Mouse (Mus musculus): ENCODE measurements around the gene Cdk11b. TPM values are rescaled to one million over a fixed set of nuclear protein-coding genes. Genes with fewer than 3 reads are reported as not detected.

Gene Cdk11b
- total RNA-seq, 2 experiments from 2014 or later, result 46.8 to 56.0 TPM

DNA sequence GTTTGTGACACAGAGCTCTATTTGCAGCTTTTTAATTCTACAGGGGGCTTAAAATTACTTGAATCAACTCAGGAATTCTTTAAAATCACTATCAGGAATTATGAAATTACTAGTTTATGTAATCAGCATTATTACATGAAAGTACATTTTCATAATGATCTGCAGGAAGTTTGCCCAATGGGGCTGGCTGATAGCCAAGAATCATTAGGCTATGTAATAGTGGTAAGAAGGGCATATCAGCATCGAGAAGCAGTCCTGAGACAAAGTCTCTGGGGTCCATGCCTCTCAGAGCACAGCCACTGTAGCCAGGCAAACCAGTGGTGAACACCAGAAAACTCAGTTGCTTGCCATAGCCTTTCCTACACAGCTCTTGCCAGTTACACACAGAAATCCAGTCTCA lies 30.9 kb upstream of the Cdk11b start:
- TF ChIP-seq CTCF (IDR thresholded peaks at IDR 0.05), result no peak
- DNase-seq (ENCODE audit: extremely low spot score in 1 of 2, low spot score in 2 of 2), result no peak
- H3K27ac ChIP-seq, result no peak overlapping the region
- H3K4me3 ChIP-seq, result no peak overlapping the region
- intact Hi-C loops (cut with DNase I), result no loop called here

DNA sequence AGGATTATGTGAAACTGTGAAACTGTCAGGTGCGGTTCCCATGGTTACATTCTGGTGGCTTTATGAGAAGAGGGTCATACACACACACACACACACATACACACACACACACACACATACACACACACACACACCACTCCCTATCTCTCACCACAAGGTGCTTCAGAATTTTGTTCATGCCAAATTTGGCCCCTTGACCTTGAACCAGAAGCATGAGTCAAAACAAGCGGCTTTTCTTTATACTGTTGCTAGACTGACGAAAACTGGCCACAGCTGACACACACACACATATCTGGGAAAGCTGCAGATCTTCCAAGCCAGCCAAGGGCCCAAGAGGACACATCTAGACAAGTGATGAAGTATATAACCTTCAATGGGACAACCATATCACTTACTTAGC lies 28.9 kb upstream of the Cdk11b start:
- no peak overlapping the region for H3K4me3 ChIP-seq
- no peak for DNase-seq (ENCODE audit: extremely low spot score in 1 of 2, low spot score in 2 of 2)
- intact Hi-C loops (cut with DNase I), result no loop called here
- H3K27ac ChIP-seq, result no peak overlapping the region
- TF ChIP-seq CTCF (IDR thresholded peaks at IDR 0.05), result no peak

DNA sequence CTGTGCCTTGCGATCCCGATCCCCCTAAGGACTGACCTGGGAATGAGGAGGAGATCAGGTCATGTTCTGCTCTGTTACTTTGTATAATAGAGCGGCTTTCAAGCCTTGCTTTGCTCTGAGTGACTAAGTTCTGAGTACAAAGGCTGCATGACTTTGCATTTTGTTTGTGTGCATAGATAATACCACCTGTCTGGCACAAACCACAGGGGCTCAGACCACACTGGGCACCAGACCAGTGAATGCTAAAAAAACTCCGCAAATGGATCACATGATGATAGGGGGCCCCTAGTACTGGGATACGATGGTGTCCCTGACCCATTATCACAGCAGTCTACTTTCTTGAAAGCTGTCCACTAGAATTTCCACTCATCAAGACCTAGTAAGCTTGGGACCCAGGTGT lies 28.0 kb upstream of the Cdk11b start:
- no peak for DNase-seq (ENCODE audit: extremely low spot score in 1 of 2, low spot score in 2 of 2)
- no peak for TF ChIP-seq CTCF (IDR thresholded peaks at IDR 0.05)
- Histone ChIP-seq H3K27ac (no peak overlapping the region), H3K4me3 (no peak overlapping the region)
- intact Hi-C loops (cut with DNase I), result no loop called here

DNA sequence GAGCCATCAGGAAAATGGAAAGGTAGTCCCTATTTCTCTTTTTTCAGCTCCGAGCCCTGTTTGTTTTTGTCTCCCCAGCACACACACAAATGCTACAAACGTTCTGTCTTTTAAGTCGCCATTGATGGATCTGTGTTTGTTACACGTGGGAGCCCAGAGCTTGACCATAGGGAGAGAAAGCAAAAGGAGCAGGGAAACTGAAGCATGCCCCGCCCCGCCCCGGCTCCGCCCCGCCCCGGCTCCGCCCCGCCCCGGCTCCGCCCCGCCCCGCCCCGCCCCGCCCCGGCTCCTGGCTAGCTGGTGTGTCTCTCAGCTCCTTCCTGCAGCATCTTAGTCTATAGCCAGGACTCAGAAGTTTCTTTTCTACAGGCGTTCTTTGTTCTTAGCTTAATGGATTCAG lies 26.1 kb upstream of the Cdk11b start:
- H3K4me3 ChIP-seq, result no peak overlapping the region
- no peak overlapping the region for H3K27ac ChIP-seq
- intact Hi-C loops (cut with DNase I), result no loop called here
- no peak for DNase-seq (ENCODE audit: extremely low spot score in 1 of 2, low spot score in 2 of 2)
- no peak for TF ChIP-seq CTCF (IDR thresholded peaks at IDR 0.05)

DNA sequence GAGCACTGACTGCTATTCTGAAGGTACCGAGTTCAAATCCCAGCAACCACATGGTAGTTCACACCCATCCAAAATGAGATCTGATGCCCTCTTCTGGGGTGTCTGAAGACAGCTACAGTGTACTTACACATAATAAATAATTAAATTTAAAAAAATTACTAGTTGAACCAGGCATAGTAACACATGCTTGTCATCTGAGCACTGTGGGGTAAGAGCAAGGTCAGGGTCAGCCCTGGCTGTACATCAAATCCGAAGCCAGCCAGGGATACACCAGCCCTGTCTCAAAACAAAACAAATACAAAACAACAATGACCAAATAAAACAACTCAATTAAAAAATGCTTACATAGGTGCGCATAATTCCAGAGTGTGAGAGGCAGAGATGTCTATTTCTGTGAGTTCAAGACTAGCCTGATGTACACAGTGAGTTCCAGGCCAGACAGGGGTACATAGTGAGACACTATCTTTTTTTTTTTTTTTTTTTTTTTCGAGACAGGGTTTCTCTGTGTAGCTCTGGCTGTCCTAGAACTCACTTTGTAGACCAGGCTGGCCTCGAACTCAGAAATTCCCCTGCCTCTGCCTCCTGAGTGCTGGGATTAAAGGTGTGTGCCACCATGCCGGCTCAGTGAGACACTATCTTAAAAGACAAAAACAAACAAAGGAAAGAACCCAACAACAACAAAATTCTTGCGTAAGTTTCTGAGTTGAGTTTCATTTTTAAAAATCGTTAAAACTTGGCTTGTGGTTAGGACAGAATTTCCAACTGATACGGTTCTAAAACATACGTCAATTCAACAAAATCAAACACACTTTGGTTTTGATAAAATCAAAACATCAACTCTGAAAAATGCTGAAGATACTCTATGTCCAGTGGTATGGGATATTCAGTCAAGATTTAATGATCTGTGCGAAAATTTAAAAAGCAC lies 24.5 kb upstream of the Cdk11b start:
- Histone ChIP-seq H3K27ac (peak overlapping the region; percentile 99; the same call in 1 of the 2 replicates), H3K4me3 (peak overlapping the region; percentile 69)
- DNase-seq (ENCODE audit: extremely low spot score in 1 of 2, low spot score in 2 of 2), result no peak
- TF ChIP-seq CTCF (IDR thresholded peaks at IDR 0.05), result no peak; the same call in 1 of the 2 replicates
- intact Hi-C loops (cut with DNase I), result no loop called here

DNA sequence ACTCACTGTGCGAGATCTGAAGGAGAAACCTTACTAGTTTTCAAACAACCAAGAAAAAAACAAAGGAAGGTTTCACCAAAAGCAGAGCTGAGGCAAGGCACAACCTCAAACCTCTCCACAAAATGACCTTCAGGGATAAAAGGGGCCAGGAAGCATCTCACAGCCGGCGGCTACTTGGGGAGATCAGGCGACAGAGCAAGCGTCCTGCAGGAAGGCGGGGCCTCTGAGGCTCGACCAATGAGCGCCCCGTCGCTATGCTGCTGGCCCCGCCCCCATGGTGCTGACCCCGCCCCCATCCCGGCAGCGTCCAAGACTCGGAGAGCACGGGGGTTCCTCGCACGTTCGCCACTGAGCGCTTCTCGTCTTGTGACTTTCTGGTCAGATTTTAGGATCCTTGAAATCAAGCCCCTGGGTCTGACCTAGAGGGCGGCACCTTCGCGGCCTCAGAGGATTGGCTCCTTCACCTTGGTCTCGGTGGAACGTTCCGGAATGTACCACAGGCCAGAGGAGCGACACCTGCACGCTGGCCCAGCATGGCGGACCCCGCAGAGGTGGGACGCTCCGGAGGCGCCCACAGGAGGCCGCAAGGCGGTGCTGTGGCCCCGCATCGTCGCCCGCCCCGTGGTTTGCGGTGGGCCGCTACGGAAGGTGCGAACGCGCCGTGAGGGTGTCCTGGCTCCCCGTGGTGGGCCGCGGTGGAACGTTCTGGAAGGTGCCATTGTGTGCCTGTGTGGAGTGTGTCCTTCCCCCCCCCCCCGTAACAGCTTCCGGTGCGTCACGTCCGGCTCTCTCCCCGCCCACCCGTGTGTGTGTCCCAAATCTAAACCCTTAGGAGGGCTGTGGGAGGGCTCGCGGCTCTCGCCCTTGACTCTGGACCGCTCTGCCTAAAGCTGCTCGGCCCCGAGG lies 23.3 kb upstream of the Cdk11b start, which contains the start of gene Slc35e2:
Gene Slc35e2 (plus strand): TSS at position 326 of the 906 bp plus-strand sequence.
- Histone ChIP-seq H3K4me3 (peak within 1 kb of the TSS; percentile 69), H3K27ac (peak within 1 kb of the TSS; percentile 99)
- DNase-seq (ENCODE audit: extremely low spot score in 1 of 2, low spot score in 2 of 2), result peak; percentile 87 to 91
- intact Hi-C loops (cut with DNase I), result no loop called here
- peak; percentile 22 for TF ChIP-seq CTCF (IDR thresholded peaks at IDR 0.05)

DNA sequence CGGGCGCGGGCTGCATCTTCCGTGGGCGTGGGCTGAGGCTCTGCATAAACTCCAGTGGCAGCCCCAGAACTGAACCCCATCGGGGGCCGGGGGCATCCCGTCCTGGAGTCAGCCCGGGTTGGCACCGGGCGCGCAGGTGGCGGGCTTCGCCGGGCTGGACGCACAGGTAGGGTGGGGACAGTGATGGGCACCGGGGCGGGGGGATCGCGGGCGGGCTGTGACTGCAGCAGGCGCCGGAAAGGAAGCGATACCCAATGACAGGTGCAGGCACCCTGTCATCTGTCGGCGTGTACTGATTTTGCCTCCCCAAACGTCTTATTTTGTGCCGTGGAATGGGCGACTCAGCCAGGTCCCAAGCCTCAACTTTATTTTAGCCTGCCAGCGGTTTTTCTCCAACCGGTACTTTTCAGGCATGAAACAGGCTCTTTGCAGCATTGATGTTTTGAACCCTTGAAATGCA lies 22.6 kb upstream of the Cdk11b start:
- Histone ChIP-seq H3K4me3 (peak overlapping the region; percentile 69), H3K27ac (peak overlapping the region; percentile 99)
- TF ChIP-seq CTCF (IDR thresholded peaks at IDR 0.05), result no peak
- no peak for DNase-seq (ENCODE audit: extremely low spot score in 1 of 2, low spot score in 2 of 2)
- intact Hi-C loops (cut with DNase I), result no loop called here

DNA sequence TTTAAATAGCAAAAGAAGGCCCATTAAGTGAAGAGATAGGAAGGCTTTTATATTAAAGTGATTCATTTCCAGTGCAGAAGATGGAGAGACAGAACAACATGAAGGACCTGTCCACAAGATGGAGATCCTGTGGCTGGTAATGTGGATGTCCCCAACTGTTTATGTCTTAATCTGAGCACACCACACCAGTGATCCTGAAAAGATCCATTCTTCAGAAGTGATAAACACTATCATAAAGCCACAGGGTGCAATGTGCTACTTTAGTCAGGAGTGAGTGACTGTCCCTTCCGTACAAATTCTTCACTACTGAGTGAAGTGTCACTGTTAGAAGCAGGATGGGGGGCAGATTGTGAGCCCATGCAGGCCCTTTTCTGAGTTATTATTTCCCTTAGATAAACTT lies 21.9 kb upstream of the Cdk11b start:
- intact Hi-C loops (cut with DNase I), result no loop called here
- Histone ChIP-seq H3K27ac (no peak overlapping the region), H3K4me3 (peak overlapping the region; percentile 69)
- DNase-seq (ENCODE audit: extremely low spot score in 1 of 2, low spot score in 2 of 2), result no peak
- TF ChIP-seq CTCF (IDR thresholded peaks at IDR 0.05), result no peak

DNA sequence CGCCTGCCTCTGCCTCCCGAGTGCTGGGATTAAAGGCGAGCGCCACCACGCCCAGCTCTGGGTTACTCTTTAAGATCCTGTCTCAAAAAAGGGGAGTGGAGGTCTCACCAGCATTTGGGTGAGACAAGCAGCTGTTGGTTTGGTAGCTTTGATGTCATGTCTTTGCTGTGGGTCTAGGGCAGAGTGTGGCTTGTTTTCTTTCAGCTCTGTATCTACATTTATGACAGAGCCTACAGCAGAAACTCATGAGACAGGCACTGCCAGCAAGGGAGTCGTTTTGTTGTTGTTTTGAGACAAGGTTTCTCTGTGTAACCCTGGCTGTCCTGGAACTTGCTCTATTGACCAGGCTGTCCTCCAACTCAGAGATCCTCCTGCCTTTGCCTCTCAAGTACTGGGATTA lies 20.9 kb upstream of the Cdk11b start:
- no peak overlapping the region for H3K4me3 ChIP-seq
- intact Hi-C loops (cut with DNase I), result no loop called here
- no peak for DNase-seq (ENCODE audit: extremely low spot score in 1 of 2, low spot score in 2 of 2)
- TF ChIP-seq CTCF (IDR thresholded peaks at IDR 0.05), result no peak
- H3K27ac ChIP-seq, result no peak overlapping the region

DNA sequence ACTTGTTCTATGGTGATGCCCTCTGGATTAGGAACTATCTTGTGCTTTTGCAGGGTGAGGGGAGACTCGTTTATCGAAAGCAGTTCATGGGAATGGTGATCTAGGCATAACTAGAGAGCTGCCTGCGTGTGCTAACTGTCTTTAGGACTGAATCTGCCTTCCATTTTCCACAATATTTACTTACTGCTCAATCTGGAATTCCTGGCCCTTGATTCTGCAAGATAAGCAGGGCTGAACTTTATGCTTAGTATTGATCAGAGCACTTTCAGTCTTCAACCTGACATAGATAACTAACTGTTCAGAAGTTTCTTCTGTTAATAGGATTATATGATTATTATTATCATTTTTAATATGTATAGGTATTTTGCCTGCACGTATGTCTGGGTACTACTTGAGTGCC lies 19.5 kb upstream of the Cdk11b start:
- no peak overlapping the region for H3K27ac ChIP-seq
- no peak for DNase-seq (ENCODE audit: extremely low spot score in 1 of 2, low spot score in 2 of 2)
- no peak overlapping the region for H3K4me3 ChIP-seq
- TF ChIP-seq CTCF (IDR thresholded peaks at IDR 0.05), result no peak
- intact Hi-C loops (cut with DNase I), result no loop called here

DNA sequence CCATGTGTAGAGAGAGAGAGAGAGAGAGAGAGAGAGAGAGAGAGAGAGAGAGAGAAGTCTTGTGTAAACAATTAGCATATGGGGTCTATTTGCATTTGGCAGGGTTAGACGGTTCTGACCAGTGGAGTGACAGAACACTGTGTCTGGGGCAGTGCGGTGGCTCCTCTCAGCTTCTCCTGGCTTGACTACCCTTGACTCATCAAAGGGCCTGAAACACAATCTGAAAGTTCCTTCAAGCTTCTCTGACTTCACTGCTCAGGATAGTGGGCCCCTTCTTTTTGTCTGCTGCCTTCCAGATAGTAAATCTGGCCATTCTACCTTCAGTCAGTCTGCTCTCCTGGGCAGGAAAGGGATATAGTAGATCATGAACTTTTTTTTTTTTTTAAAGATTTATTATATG lies 17.8 kb upstream of the Cdk11b start:
- Histone ChIP-seq H3K4me3 (no peak overlapping the region), H3K27ac (no peak overlapping the region)
- TF ChIP-seq CTCF (IDR thresholded peaks at IDR 0.05), result no peak
- intact Hi-C loops (cut with DNase I), result no loop called here
- DNase-seq (ENCODE audit: extremely low spot score in 1 of 2, low spot score in 2 of 2), result no peak

DNA sequence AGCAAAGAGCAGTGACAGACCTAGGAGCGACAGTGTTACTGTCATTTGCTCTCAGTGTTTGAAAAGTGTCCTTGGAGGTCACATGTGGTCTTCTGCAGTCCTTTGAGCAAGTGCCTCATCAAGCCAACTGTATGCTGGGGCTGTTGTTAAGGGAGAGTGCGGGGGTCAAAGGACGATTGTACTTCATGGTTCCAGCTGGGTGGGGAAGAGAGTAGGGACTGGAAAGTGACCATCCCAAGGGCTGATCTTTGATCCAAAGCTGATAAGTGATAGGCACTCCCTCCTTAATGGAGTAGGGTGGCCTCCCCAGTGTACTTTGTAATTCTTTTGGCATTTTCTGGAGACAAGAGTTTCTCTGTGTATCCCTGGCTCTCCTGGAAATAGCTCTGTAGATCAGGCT lies 12.8 kb upstream of the Cdk11b start:
- H3K4me3 ChIP-seq, result no peak overlapping the region
- TF ChIP-seq CTCF (IDR thresholded peaks at IDR 0.05), result no peak
- intact Hi-C loops (cut with DNase I), result no loop called here
- H3K27ac ChIP-seq, result no peak overlapping the region
- DNase-seq (ENCODE audit: extremely low spot score in 1 of 2, low spot score in 2 of 2), result no peak

Data from left cerebral cortex, adult 2 months (tissue).